Mouse (Mus musculus) stomach, embryonic 15.5 days (tissue): ENCODE data around the gene Lmx1a. TPM values are rescaled to one million over a fixed set of nuclear protein-coding genes. Genes with fewer than 3 reads are reported as not detected.

ENCODE experiments used
- ATAC-seq: fragments of 200-750 bp; cut with Nextera tagmentation; 2 replicates; pipeline ENCODE4 v1.8.0; 2017; ENCODE audit warnings: low read depth, moderate number of reproducible peaks, moderate TSS enrichment; ENCODE audit not compliant: insufficient read depth, low FRiP score
- H3K27ac ChIP-seq: fragments of 300-500 bp; sonication (generic); 2 replicates; pipeline ENCODE4 v1.5.1; 2015; ENCODE audit warnings: mild to moderate bottlenecking, inconsistent platforms
- H3K27me3 ChIP-seq: fragments of 300-500 bp; sonication (generic); replicated peaks from 2 replicates; pipeline ENCODE4 v1.6.1; 2015; ENCODE audit warnings: inconsistent platforms
- H3K36me3 ChIP-seq: fragments of 300-500 bp; sonication (generic); 2 replicates; pipeline ENCODE4 v1.6.1; 2015; ENCODE audit warnings: inconsistent platforms
- H3K4me1 ChIP-seq: fragments of 300-500 bp; sonication (generic); 2 replicates; pipeline ENCODE4 v1.6.1; 2015; ENCODE audit warnings: inconsistent platforms
- H3K4me2 ChIP-seq: fragments of 300-500 bp; sonication (generic); 2 replicates; pipeline ENCODE4 v1.6.1; 2015; ENCODE audit warnings: mild to moderate bottlenecking, inconsistent platforms
- H3K4me3 ChIP-seq: fragments of 300-500 bp; sonication (generic); replicated peaks from 2 replicates; pipeline ENCODE4 v1.5.1; 2015; ENCODE audit warnings: inconsistent platforms
- H3K9ac ChIP-seq: fragments of 300-500 bp; sonication (generic); 2 replicates; pipeline ENCODE4 v1.6.1; 2015; ENCODE audit warnings: inconsistent platforms
- H3K9me3 ChIP-seq: fragments of 300-500 bp; sonication (generic); 2 replicates; pipeline ENCODE4 v1.6.1; 2016; ENCODE audit warnings: inconsistent platforms
- WGBS: fragments of 180-500 bp; shearing (Covaris S2); methylation state at CpG from one replicate; pipeline ENCODE4 v1.1.7; 2015; 5-methylcytosine and 5-hydroxymethylcytosine counted together
- polyA plus RNA-seq: library from polyadenylated mRNA; unstranded; fragments of >200 nt; fragmentation: Nextera tagmentation; extraction: Ambion mirVana; gene quantifications from 2 replicates; pipeline ENCODE4 v1.2.1, GENCODE M21; 2015

Gene Lmx1a
- polyA plus RNA-seq, 1 experiment from 2014 or later = 0.18 TPM

DNA sequence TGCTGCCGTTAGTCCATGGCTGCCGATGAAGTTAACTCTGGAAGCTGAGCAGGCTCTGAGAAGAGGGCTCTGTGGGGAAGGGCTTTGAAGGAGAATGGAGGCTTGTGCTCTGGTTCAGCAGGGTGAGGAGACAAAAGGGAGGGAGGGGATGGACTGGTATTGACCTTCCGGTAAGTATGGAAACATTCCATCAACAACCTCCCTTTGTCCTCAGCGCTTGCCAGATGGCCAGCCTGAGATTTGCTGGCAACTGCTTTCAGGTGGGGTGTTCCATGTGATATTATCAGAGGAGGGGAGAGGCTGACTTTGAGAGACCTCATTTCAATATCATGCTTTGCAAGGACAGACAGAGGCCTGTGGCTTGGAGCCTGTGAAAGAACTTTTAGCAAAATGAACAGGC is 165.8 kb downstream of the Lmx1a start:
- Histone ChIP-seq H3K9me3 (no peaks in the 10 kb centered on the region), H3K4me2 (no peak overlapping the region), H3K4me1 (no peaks in the 10 kb centered on the region), H3K36me3 (no peaks in the 10 kb centered on the region), H3K27me3 (no peaks in the 10 kb centered on the region), H3K4me3 (no peak overlapping the region), H3K27ac (no peak overlapping the region), H3K9ac (no peak overlapping the region)
- ATAC-seq = no peak
- WGBS = 64% methylated on average over 4 of the region's 4 CpGs

DNA sequence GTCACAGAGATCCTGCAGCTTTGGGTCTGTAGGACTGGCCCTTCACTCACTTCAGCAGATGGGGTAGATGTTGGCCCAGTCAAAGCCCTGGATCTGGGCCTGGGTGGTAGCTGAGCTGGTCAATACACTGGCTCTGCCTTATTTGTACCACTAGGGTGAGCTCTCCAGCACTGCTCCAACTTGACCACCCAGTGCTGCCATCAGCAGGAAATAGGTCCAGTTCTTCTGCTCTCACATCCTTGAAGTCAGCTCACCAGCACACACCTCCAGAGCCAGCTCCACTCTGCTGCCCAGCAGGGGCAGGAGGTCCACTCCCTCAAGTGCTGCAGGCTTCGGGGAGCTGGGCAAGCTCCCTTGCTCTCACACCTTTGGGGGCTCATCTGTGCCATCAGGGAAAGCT is 183.0 kb downstream of the Lmx1a start:
- 42% methylated on average over 1 of the region's 1 CpGs for WGBS

DNA sequence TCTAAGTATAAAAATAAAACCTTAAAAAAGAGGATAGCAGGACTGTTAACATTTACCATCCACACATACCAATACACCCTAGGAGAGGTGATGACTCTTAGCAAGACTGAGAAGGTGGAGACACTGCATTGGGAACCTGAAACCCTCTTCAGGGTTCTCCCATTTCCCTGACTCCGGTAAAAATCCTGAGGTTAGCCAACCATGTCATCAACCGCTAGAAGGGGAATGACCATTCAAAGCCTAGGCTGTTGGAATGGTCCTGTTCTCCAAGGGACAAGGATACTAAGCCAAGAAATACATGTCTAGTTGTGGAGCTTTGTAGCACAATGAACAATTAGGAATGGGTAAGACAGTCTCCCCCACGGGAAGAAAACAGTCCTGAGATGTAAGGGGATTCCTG is 185.1 kb downstream of the Lmx1a start:
- Histone ChIP-seq H3K4me1 (no peaks in the 10 kb centered on the region), H3K4me3 (no peak overlapping the region), H3K27ac (no peak overlapping the region), H3K4me2 (no peak overlapping the region), H3K27me3 (no peaks in the 10 kb centered on the region), H3K9ac (no peak overlapping the region), H3K9me3 (no peaks in the 10 kb centered on the region), H3K36me3 (no peaks in the 10 kb centered on the region)
- 62% methylated on average over 3 of the region's 3 CpGs for WGBS
- ATAC-seq = no peak

More for the DNA sequence above, 183.0 kb downstream of the Lmx1a start:
- Histone ChIP-seq H3K4me3 (no peak overlapping the region), H3K36me3 (no peaks in the 10 kb centered on the region), H3K9ac (no peak overlapping the region), H3K27ac (no peak overlapping the region), H3K4me1 (no peaks in the 10 kb centered on the region), H3K4me2 (no peak overlapping the region), H3K9me3 (no peaks in the 10 kb centered on the region), H3K27me3 (no peaks in the 10 kb centered on the region)
- ATAC-seq = no peak

DNA sequence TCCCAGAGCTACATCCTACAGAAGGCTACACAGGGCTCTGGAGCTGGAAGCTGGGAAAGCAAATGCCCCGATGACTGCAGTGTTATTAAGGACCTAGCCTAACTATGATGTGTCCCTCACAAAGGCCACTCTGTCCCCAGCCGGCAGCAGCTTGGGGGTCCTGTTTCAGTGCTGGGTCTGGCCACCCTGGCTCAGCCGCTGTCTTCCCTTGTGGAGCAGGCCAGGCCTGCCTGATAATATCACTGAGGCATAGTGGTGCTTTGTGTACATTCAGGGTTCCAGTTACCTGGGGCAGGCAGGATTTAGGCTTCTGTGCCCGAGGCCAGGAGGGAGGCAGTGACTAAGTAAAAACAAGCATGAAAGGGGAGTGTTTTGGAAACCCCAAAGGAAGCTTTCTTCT is 188.9 kb downstream of the Lmx1a start:
- Histone ChIP-seq H3K9ac (no peak overlapping the region), H3K36me3 (no peaks in the 10 kb centered on the region), H3K9me3 (no peaks in the 10 kb centered on the region), H3K4me1 (no peaks in the 10 kb centered on the region), H3K4me2 (no peak overlapping the region), H3K27ac (no peak overlapping the region), H3K27me3 (no peaks in the 10 kb centered on the region), H3K4me3 (no peak overlapping the region)
- no peak for ATAC-seq
- WGBS = 56% methylated on average over 4 of the region's 4 CpGs

DNA sequence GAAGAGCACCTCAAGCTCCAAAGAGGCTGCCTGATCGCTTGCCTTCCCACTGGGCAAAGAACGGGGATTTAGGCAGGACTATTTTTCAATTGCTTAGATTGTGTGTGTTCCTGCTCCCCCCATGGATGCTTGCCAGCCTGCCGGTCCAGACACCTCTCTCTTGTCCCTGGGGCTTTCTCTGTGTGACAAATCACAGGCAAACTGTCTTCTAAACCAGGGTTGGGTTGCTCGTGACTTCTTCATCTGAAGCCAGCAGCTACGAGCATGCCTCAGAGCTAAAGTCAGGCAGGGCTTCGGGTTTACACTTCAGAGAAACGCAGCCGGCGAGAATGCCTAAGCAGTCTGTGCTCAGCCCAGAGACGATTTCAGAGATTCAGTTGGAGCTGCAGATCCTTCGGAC is 189.3 kb downstream of the Lmx1a start:
- WGBS = 64% methylated on average over 11 of the region's 11 CpGs
- no peak for ATAC-seq

DNA sequence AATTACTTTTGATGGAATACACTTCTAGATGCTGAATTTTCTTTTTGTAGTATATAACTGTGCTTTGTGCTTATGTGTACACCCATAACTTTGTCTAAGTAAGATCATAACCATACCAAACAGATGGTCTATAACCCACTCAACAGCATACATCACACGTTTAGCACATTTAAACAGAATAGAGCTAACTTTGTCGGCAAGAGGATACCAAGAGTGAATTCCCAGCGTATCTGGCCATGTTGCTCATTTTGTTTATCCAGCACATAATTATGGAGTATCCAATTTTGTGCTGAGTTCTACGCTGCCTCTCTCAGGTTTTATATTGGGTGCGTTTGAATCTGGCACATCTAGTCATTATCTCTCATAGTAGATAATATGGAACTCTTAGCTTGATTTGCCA is 196.7 kb downstream of the Lmx1a start:
- H3K9me3 ChIP-seq = no peaks in the 10 kb centered on the region
- H3K4me1 ChIP-seq = no peaks in the 10 kb centered on the region
- 90% methylated on average over 5 of the region's 5 CpGs for WGBS
- ATAC-seq = no peak
- H3K4me3 ChIP-seq = no peak overlapping the region
- no peak overlapping the region for H3K9ac ChIP-seq
- H3K36me3 ChIP-seq = no peaks in the 10 kb centered on the region
- H3K4me2 ChIP-seq = no peak overlapping the region
- no peaks in the 10 kb centered on the region for H3K27me3 ChIP-seq
- no peak overlapping the region for H3K27ac ChIP-seq

More for the DNA sequence above, 189.3 kb downstream of the Lmx1a start:
- Histone ChIP-seq H3K9me3 (no peaks in the 10 kb centered on the region), H3K4me1 (no peaks in the 10 kb centered on the region), H3K27ac (no peak overlapping the region), H3K4me3 (no peak overlapping the region), H3K9ac (no peak overlapping the region), H3K4me2 (no peak overlapping the region), H3K27me3 (no peaks in the 10 kb centered on the region), H3K36me3 (no peaks in the 10 kb centered on the region)

DNA sequence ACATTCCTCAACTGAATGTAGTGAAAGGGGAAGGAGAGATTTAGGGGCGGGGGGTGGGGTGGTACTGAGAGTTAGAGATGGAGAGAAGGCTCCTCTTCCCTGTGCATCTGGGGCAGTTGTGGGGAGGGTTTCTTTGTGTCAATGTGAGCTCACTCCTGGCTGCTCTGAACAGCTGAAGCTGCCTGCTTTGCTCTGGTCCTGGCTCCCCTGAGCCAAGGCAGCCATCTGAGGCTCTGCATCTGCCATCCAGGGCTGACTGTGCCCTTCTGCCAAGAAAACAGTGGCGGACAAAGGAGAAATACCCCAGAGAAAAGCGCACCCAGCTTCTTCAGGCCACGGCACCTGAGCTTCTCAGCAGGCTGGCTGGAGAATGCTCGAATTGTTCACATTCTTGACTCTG is 199.1 kb downstream of the Lmx1a start:
- H3K4me3 ChIP-seq = no peak overlapping the region
- H3K4me2 ChIP-seq = peak overlapping the region; percentile 45; the same call in 1 of the 2 replicates
- no peaks in the 10 kb centered on the region for H3K4me1 ChIP-seq
- no peaks in the 10 kb centered on the region for H3K9me3 ChIP-seq
- no peaks in the 10 kb centered on the region for H3K36me3 ChIP-seq
- H3K9ac ChIP-seq = no peak overlapping the region
- ATAC-seq = no peak
- no peak overlapping the region for H3K27ac ChIP-seq
- H3K27me3 ChIP-seq = no peaks in the 10 kb centered on the region
- 63% methylated on average over 5 of the region's 5 CpGs for WGBS

DNA sequence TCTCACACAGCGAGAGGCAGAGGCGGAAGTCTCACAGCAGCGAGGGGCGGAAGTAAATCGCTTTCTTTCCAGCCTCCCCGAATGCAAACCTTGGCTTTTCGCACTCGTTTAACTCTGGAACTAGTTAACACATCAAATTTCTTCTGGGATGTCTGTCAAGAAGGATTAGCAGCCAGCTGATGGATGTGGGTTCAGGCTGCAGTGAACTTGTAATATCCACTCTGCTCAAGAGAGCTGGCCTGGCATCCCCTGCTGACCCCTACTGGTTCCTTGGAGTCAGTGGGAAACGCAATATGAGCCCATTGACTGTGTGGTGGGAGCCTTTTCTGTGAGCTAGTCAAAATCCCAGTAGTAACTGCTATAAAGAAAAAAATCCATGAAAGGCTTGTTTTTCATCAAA is 199.8 kb downstream of the Lmx1a start:
- H3K4me2 ChIP-seq = peak overlapping the region; percentile 45
- H3K9me3 ChIP-seq = no peaks in the 10 kb centered on the region
- no peak for ATAC-seq
- H3K9ac ChIP-seq = no peak overlapping the region
- H3K36me3 ChIP-seq = no peaks in the 10 kb centered on the region
- peak overlapping the region; percentile 11; the same call in 1 of the 2 replicates for H3K4me3 ChIP-seq
- H3K4me1 ChIP-seq = no peaks in the 10 kb centered on the region
- no peaks in the 10 kb centered on the region for H3K27me3 ChIP-seq
- 19% methylated on average over 9 of the region's 9 CpGs for WGBS
- no peak overlapping the region for H3K27ac ChIP-seq

DNA sequence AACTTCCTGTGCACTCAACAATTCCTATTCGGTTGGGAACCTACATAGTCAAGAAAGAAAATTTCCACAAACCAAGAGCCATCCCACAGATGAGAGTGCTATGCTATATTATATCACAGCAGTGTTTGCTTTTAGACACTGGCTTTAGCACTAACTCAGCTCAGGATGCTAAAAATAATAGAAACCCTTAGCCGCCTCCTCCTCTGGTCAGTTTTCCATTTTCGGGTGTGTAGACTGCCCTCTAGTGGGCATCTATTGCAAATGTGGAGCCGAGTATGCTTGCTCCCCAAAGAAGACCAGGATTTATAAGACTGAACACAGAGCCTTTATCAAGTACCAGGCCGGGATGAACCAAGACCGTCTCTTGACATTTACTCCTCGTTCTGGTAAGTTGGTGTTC is 207.2 kb downstream of the Lmx1a start:
- Histone ChIP-seq H3K4me2 (no peak overlapping the region), H3K4me1 (no peaks in the 10 kb centered on the region), H3K27me3 (no peaks in the 10 kb centered on the region), H3K27ac (no peak overlapping the region), H3K9me3 (no peaks in the 10 kb centered on the region), H3K4me3 (no peak overlapping the region), H3K36me3 (no peaks in the 10 kb centered on the region), H3K9ac (no peak overlapping the region)
- no peak for ATAC-seq
- WGBS = 36% methylated on average over 7 of the region's 7 CpGs

Other genes with a start within 250 kb of the Lmx1a start
- gene Lrrc52, start 222.5 kb upstream of the Lmx1a start, polyA plus RNA-seq = 0.12 TPM in 2 replicates
- gene Rxrg, start 90.9 kb upstream of the Lmx1a start, polyA plus RNA-seq = 1.4 and 2.2 TPM in 2 replicates